Mouse (Mus musculus): ENCODE results near the gene Agbl4. TPM values are rescaled to one million over a fixed set of nuclear protein-coding genes. Genes with fewer than 3 reads are reported as not detected.

Agbl4 gene
- polyA plus RNA-seq, 1 experiment from 2014 or later: not detected

- H3K4me3 ChIP-seq (ENCODE audit: inconsistent target): no peak overlapping the region
- WGBS (ENCODE audit: missing documents): 63% methylated on average over 7 of the region's 7 CpGs
Measured at GRCm38 (mm10) chr4:111584286-111584685, 1186.8 kb downstream of the Agbl4 start.

GRCm38 (mm10) chr4:111588211-111588610 is 1190.8 kb downstream of the Agbl4 start:
- Histone ChIP-seq H3K4me3 (ENCODE audit: inconsistent target) (no peak overlapping the region), H3K79me2 (ENCODE audit: inconsistent target) (no peaks in the 10 kb centered on the region), H3K36me3 (ENCODE audit: inconsistent target) (no peaks in the 10 kb centered on the region), H3K27ac (no peak overlapping the region)
- WGBS (ENCODE audit: missing documents): 100% methylated on average over 1 of the region's 1 CpGs

More at GRCm38 (mm10) chr4:111584286-111584685, 1186.8 kb downstream of the Agbl4 start:
- no peaks in the 10 kb centered on the region for H3K36me3 ChIP-seq (ENCODE audit: inconsistent target)
- H3K79me2 ChIP-seq (ENCODE audit: inconsistent target): no peaks in the 10 kb centered on the region
- no peak overlapping the region for H3K27ac ChIP-seq

GRCm38 (mm10) chr4:111589467-111590170 is 1192.2 kb downstream of the Agbl4 start:
- 97% methylated on average over 4 of the region's 4 CpGs for WGBS (ENCODE audit: missing documents)

GRCm38 (mm10) chr4:111594655-111595295 is 1197.3 kb downstream of the Agbl4 start:
- Histone ChIP-seq H3K36me3 (ENCODE audit: inconsistent target) (no peaks in the 10 kb centered on the region), H3K4me3 (ENCODE audit: inconsistent target) (no peak overlapping the region), H3K27ac (no peak overlapping the region), H3K79me2 (ENCODE audit: inconsistent target) (no peaks in the 10 kb centered on the region)
- whole genome bisulfite sequencing (ENCODE audit: missing documents): 86% methylated on average over 3 of the region's 3 CpGs

More at GRCm38 (mm10) chr4:111589467-111590170, 1192.2 kb downstream of the Agbl4 start:
- Histone ChIP-seq H3K79me2 (ENCODE audit: inconsistent target) (no peaks in the 10 kb centered on the region), H3K36me3 (ENCODE audit: inconsistent target) (no peaks in the 10 kb centered on the region), H3K4me3 (ENCODE audit: inconsistent target) (no peak overlapping the region), H3K27ac (no peak overlapping the region)

DNA sequence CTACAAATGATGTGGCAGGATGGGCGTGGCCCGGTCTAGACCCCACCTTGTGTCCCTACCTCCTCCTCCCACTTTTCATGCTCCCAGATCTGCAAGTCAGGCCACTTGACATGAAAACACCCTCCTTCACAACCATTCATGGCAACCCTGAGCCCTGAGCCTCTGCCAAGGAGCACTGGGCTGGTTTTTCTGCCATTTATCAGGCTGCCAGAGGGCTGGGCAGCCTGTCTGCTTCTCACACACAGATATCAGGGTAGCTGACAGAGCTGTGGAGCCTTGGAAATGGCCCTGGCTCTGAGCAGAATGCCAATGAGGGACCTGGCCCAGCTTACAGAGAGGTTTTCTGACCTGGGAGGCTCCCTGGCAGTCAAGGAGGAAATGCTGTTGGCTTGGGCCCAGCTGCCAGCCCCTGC is 1199.8 kb downstream of the Agbl4 start:
- no peak overlapping the region for H3K4me3 ChIP-seq (ENCODE audit: inconsistent target)
- no peaks in the 10 kb centered on the region for H3K36me3 ChIP-seq (ENCODE audit: inconsistent target)
- H3K79me2 ChIP-seq (ENCODE audit: inconsistent target): no peaks in the 10 kb centered on the region
- 89% methylated on average over 2 of the region's 2 CpGs for WGBS (ENCODE audit: missing documents)
- H3K27ac ChIP-seq: no peak overlapping the region

- no peak overlapping the region for H3K27ac ChIP-seq
- 100% methylated on average over 1 of the region's 1 CpGs for WGBS (ENCODE audit: missing documents)
Measured at GRCm38 (mm10) chr4:111597986-111598385, 1200.5 kb downstream of the Agbl4 start.

DNA sequence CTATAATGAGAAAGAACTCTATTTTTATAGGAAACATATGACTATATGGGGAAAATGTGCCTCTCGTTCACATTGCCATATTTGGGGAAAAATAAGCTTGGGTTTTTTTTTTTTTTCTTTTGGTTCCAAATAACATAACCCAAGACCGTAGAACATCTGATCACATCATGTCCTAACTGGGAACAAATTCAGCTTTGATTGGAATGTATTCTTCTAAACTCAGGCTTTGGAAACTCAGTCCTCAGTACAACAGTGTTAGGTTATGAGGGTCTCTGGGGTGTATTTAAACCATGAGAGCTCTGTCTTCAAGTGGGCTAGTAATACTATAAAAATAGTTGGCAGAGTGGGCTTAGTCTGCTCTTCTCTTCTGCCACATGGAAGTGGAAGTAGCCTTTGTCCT is 1205.7 kb downstream of the Agbl4 start:
- H3K79me2 ChIP-seq (ENCODE audit: inconsistent target): no peaks in the 10 kb centered on the region
- no peak overlapping the region for H3K4me3 ChIP-seq (ENCODE audit: inconsistent target)
- no peaks in the 10 kb centered on the region for H3K36me3 ChIP-seq (ENCODE audit: inconsistent target)
- no peak overlapping the region for H3K27ac ChIP-seq
- WGBS (ENCODE audit: missing documents): 81% methylated on average over 2 of the region's 2 CpGs

More at GRCm38 (mm10) chr4:111597986-111598385, 1200.5 kb downstream of the Agbl4 start:
- no peak overlapping the region for H3K4me3 ChIP-seq (ENCODE audit: inconsistent target)
- H3K79me2 ChIP-seq (ENCODE audit: inconsistent target): no peaks in the 10 kb centered on the region
- no peaks in the 10 kb centered on the region for H3K36me3 ChIP-seq (ENCODE audit: inconsistent target)

DNA sequence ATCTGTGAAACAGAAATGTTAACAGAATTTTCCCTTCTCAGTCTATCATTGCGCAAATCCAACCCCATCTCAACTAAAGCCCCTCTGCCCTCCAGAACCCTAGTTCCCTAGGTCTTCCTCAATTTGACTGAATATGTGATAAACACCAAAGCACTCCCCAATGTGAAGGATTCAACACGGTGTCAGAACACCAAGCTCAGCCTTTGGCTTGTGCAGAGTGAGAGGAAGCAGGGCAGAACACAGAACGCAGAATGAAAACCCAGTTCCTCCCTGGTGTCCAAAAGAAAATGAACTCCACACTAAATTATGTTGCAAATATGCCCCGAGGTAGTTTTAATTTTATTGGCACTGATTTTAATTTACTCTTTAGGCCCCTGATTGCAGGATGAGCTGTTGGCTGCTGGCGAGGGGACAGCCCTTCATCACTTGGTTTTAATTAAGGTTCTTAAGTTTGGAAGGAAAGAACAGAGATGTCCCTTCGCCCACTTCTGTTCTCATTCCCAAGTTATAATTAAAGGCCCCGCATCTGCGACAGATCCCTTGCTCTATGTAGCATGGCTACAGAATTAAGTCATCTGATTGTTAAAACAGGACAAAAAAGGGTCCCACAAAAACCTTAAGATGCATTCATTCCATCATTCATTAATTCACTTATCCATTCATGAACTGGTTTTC is 1210.5 kb downstream of the Agbl4 start:
- no peak overlapping the region for H3K4me3 ChIP-seq (ENCODE audit: inconsistent target)
- no peaks in the 10 kb centered on the region for H3K79me2 ChIP-seq (ENCODE audit: inconsistent target)
- no peak overlapping the region for H3K27ac ChIP-seq
- 84% methylated on average over 8 of the region's 8 CpGs for WGBS (ENCODE audit: missing documents)
- H3K36me3 ChIP-seq (ENCODE audit: inconsistent target): no peaks in the 10 kb centered on the region

- Histone ChIP-seq H3K79me2 (ENCODE audit: inconsistent target) (no peaks in the 10 kb centered on the region), H3K27ac (no peak overlapping the region), H3K4me3 (ENCODE audit: inconsistent target) (no peak overlapping the region), H3K36me3 (ENCODE audit: inconsistent target) (no peaks in the 10 kb centered on the region)
- WGBS (ENCODE audit: missing documents): 60% methylated on average over 2 of the region's 2 CpGs
Measured at GRCm38 (mm10) chr4:111621865-111622264, 1224.4 kb downstream of the Agbl4 start.

DNA sequence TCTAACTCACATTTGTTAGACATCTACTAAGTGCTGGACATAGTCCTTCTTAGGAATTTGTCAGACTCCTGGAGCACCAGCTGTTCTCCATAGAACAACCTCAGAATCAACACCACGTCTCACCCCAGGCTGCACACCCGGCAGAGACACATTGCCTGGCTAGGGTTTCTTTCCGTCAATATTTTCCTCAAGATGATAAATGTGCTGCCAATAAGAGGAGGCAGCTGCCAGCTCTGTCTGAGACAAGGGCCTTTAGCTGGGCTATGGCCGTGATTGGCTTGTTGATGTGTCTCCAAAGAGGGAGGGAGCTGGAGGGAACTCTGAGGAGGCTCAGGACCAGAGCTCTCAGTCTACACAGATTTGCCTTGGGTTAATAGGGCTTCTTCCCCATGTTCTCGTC is 1227.5 kb downstream of the Agbl4 start:
- WGBS (ENCODE audit: missing documents): 78% methylated on average over 5 of the region's 5 CpGs
- no peaks in the 10 kb centered on the region for H3K79me2 ChIP-seq (ENCODE audit: inconsistent target)
- H3K36me3 ChIP-seq (ENCODE audit: inconsistent target): no peaks in the 10 kb centered on the region
- H3K27ac ChIP-seq: no peak overlapping the region
- no peak overlapping the region for H3K4me3 ChIP-seq (ENCODE audit: inconsistent target)

GRCm38 (mm10) chr4:111626118-111626830 is 1228.8 kb downstream of the Agbl4 start:
- Histone ChIP-seq H3K79me2 (ENCODE audit: inconsistent target) (no peaks in the 10 kb centered on the region), H3K36me3 (ENCODE audit: inconsistent target) (no peaks in the 10 kb centered on the region), H3K4me3 (ENCODE audit: inconsistent target) (no peak overlapping the region), H3K27ac (no peak overlapping the region)
- 43% methylated on average over 8 of the region's 8 CpGs for WGBS (ENCODE audit: missing documents)

DNA sequence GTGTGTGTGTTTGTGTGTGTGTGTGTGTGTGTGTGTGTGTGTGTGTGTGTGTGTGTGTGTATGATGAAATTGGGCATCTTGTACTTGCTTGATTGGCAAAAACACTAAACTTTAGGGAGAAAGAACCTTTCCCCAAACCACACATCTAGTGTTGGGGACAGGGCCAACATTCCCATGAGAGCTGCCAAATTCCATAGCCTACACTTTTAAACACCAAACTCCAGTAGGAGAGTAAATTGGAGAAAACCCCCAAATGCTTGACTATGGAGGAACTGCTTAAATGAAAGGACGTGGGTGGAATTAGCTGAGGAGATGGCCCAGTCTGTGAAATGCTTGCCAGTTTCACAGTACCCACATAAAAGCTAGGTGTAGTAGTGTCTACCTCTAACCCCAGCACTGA is 1235.2 kb downstream of the Agbl4 start:
- no peaks in the 10 kb centered on the region for H3K36me3 ChIP-seq (ENCODE audit: inconsistent target)
- H3K27ac ChIP-seq: no peak overlapping the region
- no peaks in the 10 kb centered on the region for H3K79me2 ChIP-seq (ENCODE audit: inconsistent target)
- no peak overlapping the region for H3K4me3 ChIP-seq (ENCODE audit: inconsistent target)
- 83% methylated on average over 1 of the region's 1 CpGs for WGBS (ENCODE audit: missing documents)

DNA sequence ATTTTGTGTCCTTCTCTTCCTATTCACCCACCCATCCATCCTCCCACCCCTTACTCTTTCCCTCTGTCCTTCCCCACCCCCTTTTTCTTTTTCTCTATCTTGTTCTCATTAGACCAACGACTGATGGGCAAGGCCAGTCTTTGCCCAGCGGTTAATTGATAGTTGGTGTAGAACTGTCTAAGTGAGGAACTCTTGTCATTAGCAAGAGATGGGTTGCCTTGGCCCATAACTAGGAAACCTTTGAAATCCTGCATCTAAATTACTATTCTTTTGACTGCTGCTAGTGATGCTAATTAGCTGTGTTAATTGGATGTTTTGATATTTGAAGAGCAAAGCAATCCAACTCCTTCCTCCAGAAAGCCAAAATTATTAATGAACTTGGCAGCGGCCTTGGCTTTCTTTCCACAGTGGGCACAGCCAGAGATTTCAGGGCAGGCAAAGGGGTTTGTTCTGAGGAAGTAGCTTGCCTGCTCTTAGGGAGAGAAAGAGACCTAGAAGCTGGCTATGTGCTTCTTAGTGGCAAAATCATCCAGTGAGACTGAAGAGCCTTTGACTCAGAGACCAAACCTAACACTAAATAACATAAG is 1238.2 kb downstream of the Agbl4 start:
- WGBS (ENCODE audit: missing documents): 89% methylated on average over 3 of the region's 3 CpGs
- no peaks in the 10 kb centered on the region for H3K36me3 ChIP-seq (ENCODE audit: inconsistent target)
- H3K4me3 ChIP-seq (ENCODE audit: inconsistent target): no peak overlapping the region
- no peak overlapping the region for H3K27ac ChIP-seq
- no peaks in the 10 kb centered on the region for H3K79me2 ChIP-seq (ENCODE audit: inconsistent target)

GRCm38 (mm10) chr4:111638948-111639708 is 1241.7 kb downstream of the Agbl4 start:
- H3K36me3 ChIP-seq (ENCODE audit: inconsistent target): no peaks in the 10 kb centered on the region
- no peak overlapping the region for H3K4me3 ChIP-seq (ENCODE audit: inconsistent target)
- no peaks in the 10 kb centered on the region for H3K79me2 ChIP-seq (ENCODE audit: inconsistent target)
- H3K27ac ChIP-seq: no peak overlapping the region
- WGBS (ENCODE audit: missing documents): 79% methylated on average over 5 of the region's 5 CpGs

Measured in macrophage (primary cell).